Mouse (Mus musculus) spleen, adult 2 months (tissue): ENCODE results near the gene Ankar.

Experiments
- CTCF ChIP-seq: fragments of 200-500 bp; IDR thresholded peaks from 2 replicates; pipeline ENCODE4 v1.5.1; 2011; ENCODE audit warnings: mild to moderate bottlenecking, inconsistent platforms; ENCODE audit not compliant: insufficient read depth, insufficient read length, insufficient replicate concordance; ENCODE audit errors: extremely low read depth
- POLR2A ChIP-seq: fragments of 200-500 bp; IDR thresholded peaks from 2 replicates; pipeline ENCODE4 v1.6.1; 2011; ENCODE audit warnings: low read depth, low read length, inconsistent platforms

DNA sequence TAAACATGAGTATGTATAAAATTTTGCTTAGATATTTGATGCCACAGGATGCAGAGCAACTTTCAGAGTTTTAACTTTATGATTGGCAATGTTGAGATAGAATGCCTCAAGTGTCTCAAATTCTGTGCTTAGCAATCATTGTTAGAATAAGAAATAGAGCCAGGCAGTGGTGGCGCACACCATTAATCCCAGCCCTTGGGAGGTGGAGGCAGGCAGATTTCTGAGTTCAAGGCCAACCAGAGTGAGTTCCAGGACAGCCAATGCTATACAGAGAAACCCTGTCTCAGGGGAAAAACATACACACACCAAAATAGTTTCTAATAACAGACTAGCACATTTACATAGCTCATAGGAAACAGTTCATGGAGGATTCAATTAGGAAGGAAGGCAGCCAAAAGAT lies 14.7 kb upstream of the Ankar start:
- TF ChIP-seq CTCF (no peak), POLR2A (no peak)
